Mouse (Mus musculus): ENCODE results near the gene Lama4.

Gene Lama4

DNA sequence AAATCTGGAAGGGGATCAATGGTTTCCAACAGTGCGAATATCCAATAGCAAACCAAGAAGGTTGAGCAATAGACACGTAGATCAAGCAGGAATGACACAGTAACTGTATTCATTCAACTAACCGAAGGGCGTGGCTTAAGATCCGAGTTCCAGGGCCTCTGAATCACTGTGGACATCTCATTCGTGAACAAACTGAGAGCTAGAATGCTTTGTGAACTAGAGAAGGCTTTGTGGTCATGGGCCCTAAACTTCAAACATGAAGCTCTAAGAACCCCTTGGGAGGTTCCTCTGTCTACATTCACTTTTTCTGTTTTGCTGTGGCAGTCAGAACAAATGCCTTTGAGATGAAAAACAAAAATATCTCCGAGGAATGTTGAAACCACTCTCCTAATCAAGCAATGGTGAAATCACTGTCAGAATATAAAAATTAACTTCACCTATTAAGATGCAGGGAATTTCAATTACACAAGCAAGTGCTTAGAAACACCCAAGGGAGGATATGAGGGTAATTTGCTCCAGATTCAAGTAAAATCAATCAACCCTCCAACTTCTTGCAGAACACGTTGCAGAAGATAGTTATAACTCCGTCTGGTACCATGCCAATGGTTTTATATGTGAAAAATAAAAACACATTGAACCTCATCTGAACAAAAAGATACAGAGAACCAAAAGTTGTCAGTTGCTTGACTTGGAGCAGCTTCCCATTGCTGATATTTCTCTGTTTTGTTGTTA lies 29.6 kb downstream of the Lama4 start:
- no peak for DNase-seq (ENCODE audit: low spot score in 2 of 2)

GRCm38 (mm10) chr10:38995896-38996295 lies 30.6 kb downstream of the Lama4 start:
- no peak for DNase-seq (ENCODE audit: low spot score in 2 of 2)

- no peak for DNase-seq (ENCODE audit: low spot score in 2 of 2)
Measured at GRCm38 (mm10) chr10:39000951-39001350, 35.6 kb downstream of the Lama4 start.

DNA sequence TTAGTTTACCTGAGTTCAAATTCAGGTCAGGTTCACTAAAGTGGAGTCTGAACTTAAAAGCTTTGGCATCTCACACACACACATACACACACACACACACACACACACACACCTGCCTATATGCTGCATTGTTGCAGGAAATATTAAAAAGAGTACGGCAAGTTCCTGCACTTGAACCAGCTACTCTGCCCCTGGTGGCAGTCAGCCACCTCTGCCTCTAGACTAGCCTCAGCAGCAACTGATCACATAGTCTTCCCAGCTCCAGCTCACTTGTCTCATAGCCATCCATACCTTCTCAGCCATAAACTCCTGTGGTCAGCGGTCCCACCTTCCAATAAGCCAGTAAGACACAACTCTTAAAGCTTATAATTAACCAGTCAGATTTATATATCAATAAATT lies 37.2 kb downstream of the Lama4 start:
- no peak for DNase-seq (ENCODE audit: low spot score in 2 of 2)

DNA sequence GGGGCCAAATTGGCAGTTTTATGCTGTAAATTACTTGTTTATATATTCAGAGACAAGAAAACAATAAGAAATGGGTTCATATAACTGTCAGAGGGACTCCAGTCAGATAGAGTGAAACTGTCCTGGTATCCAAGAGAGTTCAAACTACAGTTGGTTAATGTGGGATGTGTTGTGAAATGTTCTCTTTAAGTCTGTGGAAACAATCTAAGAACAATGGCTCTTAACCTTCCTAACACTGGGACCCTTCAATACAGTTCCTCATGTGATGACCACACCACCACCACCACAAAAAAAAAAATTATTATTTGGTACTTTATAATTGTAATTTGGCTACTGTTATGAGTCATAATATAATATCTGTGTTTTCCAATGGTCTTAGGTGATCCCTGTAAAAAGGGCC lies 38.2 kb downstream of the Lama4 start:
- DNase-seq (ENCODE audit: low spot score in 2 of 2): no peak

DNA sequence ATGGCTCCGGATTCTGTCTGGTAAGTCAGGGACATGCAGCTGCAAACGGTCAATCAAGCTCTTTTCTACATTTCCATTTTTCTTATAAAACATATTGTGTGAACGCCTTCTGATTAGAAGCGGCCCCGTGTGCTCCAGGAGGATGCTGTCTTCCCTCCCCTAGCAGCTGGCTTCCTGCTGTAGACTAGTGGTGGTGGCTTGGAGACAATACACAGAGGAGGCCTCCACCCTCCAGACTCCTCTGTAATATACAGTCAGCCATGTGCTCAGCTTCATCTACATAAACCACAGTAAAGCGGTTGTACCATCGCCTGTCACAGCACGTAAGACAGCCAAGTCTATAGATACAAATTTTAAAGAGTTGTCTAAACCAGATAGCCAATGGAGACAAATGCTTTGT lies 40.2 kb downstream of the Lama4 start:
- DNase-seq (ENCODE audit: low spot score in 2 of 2): no peak

- no peak for DNase-seq (ENCODE audit: low spot score in 2 of 2)
Measured at GRCm38 (mm10) chr10:39006433-39007105, 41.3 kb downstream of the Lama4 start.

- no peak for DNase-seq (ENCODE audit: low spot score in 2 of 2)
Measured at GRCm38 (mm10) chr10:39014836-39015235, 49.5 kb downstream of the Lama4 start.

- DNase-seq (ENCODE audit: low spot score in 2 of 2): no peak
Measured at GRCm38 (mm10) chr10:39017986-39018385, 52.7 kb downstream of the Lama4 start.

DNA sequence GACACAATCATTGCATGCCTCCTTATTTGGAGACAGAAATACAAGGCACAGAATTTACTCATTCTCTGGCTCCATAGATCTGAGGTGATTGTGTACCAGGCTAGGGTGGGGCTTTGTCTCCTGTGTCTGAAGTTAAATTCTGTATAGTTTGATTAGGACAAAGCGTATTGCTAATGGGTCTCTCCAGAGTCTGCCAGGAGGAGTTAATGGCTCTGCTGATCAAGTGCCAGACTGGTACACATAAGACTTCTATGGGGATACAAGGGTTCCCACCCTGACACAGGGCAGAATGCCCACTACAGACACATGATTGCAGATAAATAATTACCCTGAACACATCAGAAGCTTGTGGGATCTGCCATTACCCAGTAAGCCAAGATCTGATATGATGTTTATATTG lies 53.3 kb downstream of the Lama4 start:
- DNase-seq (ENCODE audit: low spot score in 2 of 2): no peak

GRCm38 (mm10) chr10:39023618-39024256 lies 58.4 kb downstream of the Lama4 start:
- no peak for DNase-seq (ENCODE audit: low spot score in 2 of 2)

DNA sequence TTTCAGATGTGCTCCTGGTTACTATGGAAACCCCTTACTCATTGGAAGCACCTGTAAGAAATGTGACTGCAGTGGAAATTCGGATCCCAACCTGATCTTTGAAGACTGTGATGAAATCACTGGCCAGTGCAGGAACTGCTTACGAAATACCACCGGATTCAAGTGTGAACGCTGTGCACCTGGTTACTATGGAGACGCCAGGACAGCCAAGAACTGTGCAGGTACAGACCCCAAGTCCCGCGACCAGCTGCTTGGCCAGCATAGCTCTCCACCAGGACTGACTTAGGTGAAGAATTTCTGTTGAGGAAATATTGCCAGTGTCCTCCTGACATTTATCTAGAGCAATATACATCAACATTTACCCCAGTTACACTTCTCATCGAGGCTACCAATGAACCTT lies 61.2 kb downstream of the Lama4 start:
- no peak for DNase-seq (ENCODE audit: low spot score in 2 of 2)

- DNase-seq (ENCODE audit: low spot score in 2 of 2): no peak
Measured at GRCm38 (mm10) chr10:39027058-39027457, 61.7 kb downstream of the Lama4 start.

DNA sequence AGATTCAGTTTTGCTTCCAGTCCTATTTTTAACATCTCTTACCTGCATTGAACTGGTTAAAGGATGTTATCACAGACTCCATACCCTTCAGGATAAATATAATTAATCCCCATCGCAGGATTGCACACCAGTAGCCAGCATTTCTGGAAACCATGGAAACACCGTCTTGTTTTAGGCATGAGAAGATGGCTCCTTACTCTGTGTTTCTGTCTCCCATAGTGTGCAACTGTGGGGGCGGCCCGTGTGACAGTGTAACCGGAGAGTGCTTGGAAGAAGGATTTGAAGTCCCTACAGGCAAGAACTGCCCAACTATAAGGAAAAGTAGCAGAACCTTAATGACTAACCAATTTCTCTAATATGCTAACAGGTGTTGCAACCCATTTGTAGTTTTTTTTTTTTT lies 63.1 kb downstream of the Lama4 start:
- peak in 1 of 2 experiments; percentile 17 for DNase-seq (ENCODE audit: low spot score in 2 of 2)

DNA sequence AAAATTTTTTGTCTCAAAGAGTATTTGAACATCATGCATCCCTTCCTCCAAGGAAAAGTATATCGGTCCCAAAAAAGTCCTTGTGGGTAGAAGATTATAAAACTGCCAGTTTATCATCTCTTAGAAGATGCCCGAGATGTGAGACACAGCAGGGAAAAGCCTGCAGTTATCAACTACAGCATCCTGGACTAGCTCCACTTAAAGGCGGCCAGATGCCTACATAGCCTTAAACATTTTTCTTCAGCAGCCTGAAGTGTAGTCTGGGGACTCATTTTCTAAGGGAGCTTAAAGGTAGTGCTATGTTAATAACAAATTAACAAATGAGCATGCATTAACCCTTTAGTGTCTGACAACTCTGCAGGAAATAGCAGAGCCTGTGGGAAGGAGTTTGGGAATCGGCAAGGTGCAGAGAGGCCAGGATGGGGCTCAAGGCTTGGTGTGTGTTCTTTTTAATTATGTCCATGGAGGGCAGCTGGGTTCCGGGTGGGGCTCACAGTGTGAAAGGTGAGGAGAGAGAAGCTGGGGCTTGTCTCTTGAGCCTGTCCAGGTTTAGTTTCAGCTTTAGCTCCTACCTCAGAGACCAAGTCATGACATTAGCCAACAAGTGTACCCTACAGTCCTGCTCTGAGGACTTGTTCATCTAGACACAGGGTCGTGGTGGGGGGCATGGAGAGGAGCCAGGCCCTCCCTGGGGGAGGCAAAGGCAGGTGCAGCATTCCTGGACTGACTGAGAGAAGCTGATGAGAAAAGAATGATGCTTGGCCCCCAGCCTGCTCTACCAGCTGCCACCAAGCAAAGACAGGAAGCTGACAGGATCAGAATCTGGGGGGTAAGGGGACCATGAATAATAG lies 64.2 kb downstream of the Lama4 start:
- DNase-seq (ENCODE audit: low spot score in 2 of 2): no peak

- DNase-seq (ENCODE audit: low spot score in 2 of 2): no peak
Measured at GRCm38 (mm10) chr10:39030148-39030685, 64.9 kb downstream of the Lama4 start.

DNA sequence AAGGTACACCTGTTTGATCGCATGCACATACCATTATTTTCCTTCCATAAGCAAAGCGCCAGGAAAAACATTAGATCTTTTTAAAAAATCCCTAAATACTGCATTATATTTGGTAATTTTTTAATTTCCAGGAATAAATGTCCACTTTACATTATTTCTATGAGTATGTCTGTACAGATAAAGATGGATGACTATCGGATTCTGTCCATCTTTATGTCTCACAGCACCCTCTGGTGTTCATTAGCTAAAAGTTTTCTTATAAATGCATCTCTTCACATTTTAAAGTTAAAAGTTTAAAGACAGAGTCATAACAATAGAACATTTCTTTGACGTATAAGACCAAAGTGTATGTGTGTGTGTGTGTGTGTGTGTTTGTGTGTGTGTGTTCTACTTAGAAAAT lies 74.2 kb downstream of the Lama4 start:
- DNase-seq (ENCODE audit: low spot score in 2 of 2): no peak

- no peak for DNase-seq (ENCODE audit: low spot score in 2 of 2)
Measured at GRCm38 (mm10) chr10:39040026-39040425, 74.7 kb downstream of the Lama4 start.

GRCm38 (mm10) chr10:39044476-39044995 lies 79.2 kb downstream of the Lama4 start:
- no peak for DNase-seq (ENCODE audit: low spot score in 2 of 2)

GRCm38 (mm10) chr10:39045111-39045510 lies 79.8 kb downstream of the Lama4 start:
- no peak for DNase-seq (ENCODE audit: low spot score in 2 of 2)

DNA sequence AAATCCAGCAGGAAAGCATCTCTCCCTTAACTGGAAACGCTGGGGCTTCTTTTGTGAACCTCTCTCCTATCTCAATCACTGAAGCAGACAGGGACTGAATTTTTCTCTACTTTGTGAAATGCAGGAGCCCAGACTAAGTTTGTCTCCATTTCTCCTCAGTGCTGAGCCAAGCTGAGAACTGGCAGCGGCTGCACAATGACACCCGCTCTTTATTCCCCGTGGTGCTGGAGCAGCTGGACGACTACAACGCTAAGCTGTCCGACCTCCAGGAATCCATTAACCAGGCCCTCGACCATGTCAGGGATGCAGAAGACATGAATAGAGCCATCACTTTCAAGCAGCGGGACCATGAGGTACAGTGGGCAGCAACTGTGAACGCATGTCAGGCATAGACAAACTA lies 82.5 kb downstream of the Lama4 start:
- DNase-seq (ENCODE audit: low spot score in 2 of 2): no peak
